Mouse (Mus musculus) retina, postnatal 1 day (tissue): ENCODE measurements at regions not wholly inside any gene's neighbourhood (a gene's known extent, or its start where the extent isn't known, plus 50 kb on each side); places are given as distances from the start of the nearest gene placed in this dataset.
"Not testable (repeated sequence)": the region's sequence is repeated elsewhere in the genome, so short reads cannot be mapped to it uniquely, and the experiment has no call there.

ENCODE experiments used
- DNase-seq: peaks from one replicate; pipeline ENCODE4 v3.0.0-alpha.2; 2012

GRCm38 (mm10) chr4:23823516-23823915 is 672.7 kb upstream of the Mms22l start:
- DNase-seq: no peak

- DNase-seq: peak; percentile 20
Observed at GRCm38 (mm10) chr4:23826885-23827284, 669.4 kb upstream of the Mms22l start.

- no peak for DNase-seq
Observed at GRCm38 (mm10) chr4:23832385-23833164, 663.7 kb upstream of the Mms22l start.

GRCm38 (mm10) chr4:23843609-23844287 is 652.5 kb upstream of the Mms22l start:
- DNase-seq: no peak

- DNase-seq: no peak
Observed at GRCm38 (mm10) chr4:23844288-23844971, 651.8 kb upstream of the Mms22l start.

- DNase-seq: no peak
Observed at GRCm38 (mm10) chr4:23845263-23845662, 651.0 kb upstream of the Mms22l start.

- DNase-seq: no peak
Observed at GRCm38 (mm10) chr4:23850640-23851039, 645.6 kb upstream of the Mms22l start.

- no peak for DNase-seq
Observed at GRCm38 (mm10) chr4:23862437-23862836, 633.8 kb upstream of the Mms22l start.

- no peak for DNase-seq
Observed at GRCm38 (mm10) chr4:23880007-23880406, 616.2 kb upstream of the Mms22l start.

GRCm38 (mm10) chr4:23913396-23913795 is 582.9 kb upstream of the Mms22l start:
- peak; percentile 40 for DNase-seq

- DNase-seq: no peak
Observed at GRCm38 (mm10) chr4:23913822-23914221, 582.4 kb upstream of the Mms22l start.

- no peak for DNase-seq
Observed at GRCm38 (mm10) chr4:23914423-23914822, 581.8 kb upstream of the Mms22l start.

GRCm38 (mm10) chr4:23921520-23921919 is 574.7 kb upstream of the Mms22l start:
- DNase-seq: no peak

- no peak for DNase-seq
Observed at GRCm38 (mm10) chr4:23954140-23954539, 542.1 kb upstream of the Mms22l start.

- not testable (repeated sequence) for DNase-seq
Observed at GRCm38 (mm10) chr4:23982193-23982592, 514.1 kb upstream of the Mms22l start.

- peak; percentile 81 for DNase-seq
Observed at GRCm38 (mm10) chr4:23982790-23983451, 513.3 kb upstream of the Mms22l start.

- peak; percentile 75 for DNase-seq
Observed at GRCm38 (mm10) chr4:23983452-23983805, 512.8 kb upstream of the Mms22l start.

GRCm38 (mm10) chr4:23984005-23984404 is 512.2 kb upstream of the Mms22l start:
- DNase-seq: no peak

- peak; percentile 74 for DNase-seq
Observed at GRCm38 (mm10) chr4:23985956-23986355, 510.3 kb upstream of the Mms22l start.

- DNase-seq: peak; percentile 35
Observed at GRCm38 (mm10) chr4:23993823-23994222, 502.4 kb upstream of the Mms22l start.

GRCm38 (mm10) chr4:23994261-23994965 is 501.8 kb upstream of the Mms22l start:
- peak; percentile 49 for DNase-seq

GRCm38 (mm10) chr4:24006257-24006955 is 489.8 kb upstream of the Mms22l start:
- DNase-seq: peak; percentile 12
